Mouse (Mus musculus) colon, adult 2 months (tissue): Measurements from ENCODE around the gene Rps15a. TPM values are rescaled to one million over a fixed set of nuclear protein-coding genes. Genes with fewer than 3 reads are reported as not detected.

ENCODE experiments used
- polyA plus RNA-seq: library from polyadenylated mRNA; depleted of rRNA; stranded (reverse); fragments of >200 nt; gene quantifications from 2 replicates; pipeline ENCODE4 v1.2.3, GENCODE M21; 2012; rRNA removed

The Rps15a gene
- 243 and 355 TPM in 2 replicates for polyA plus RNA-seq

GRCm38 (mm10) chr7:118115877-118116568 is at the start of gene Rps15a:
Gene Rps15a (minus strand): TSS chr7:118116188.

GRCm38 (mm10) chr7:118129430-118130041 is 13.5 kb upstream of the Rps15a start, which contains the start of gene Arl6ip1:
Gene Arl6ip1 (minus strand): TSS chr7:118129662.

Other genes with a start within 250 kb of the Rps15a start
- gene Arl6ip1, start 13.5 kb upstream of the Rps15a start, polyA plus RNA-seq, result 31.1 and 43.8 TPM in 2 replicates
- 22.2 and 26.9 TPM in 2 replicates for gene Smg1, start 127.5 kb upstream of the Rps15a start, polyA plus RNA-seq